Mouse (Mus musculus) neural tube, embryonic 14.5 days (tissue): Measurements from ENCODE around the gene C1galt1. TPM values are rescaled to one million over a fixed set of nuclear protein-coding genes. Genes with fewer than 3 reads are reported as not detected.
A peak's percentile ranks its signal among the peaks of the same experiment; 100 is the strongest.

Experiments
- ATAC-seq: fragments of 200-750 bp; cut with Nextera tagmentation; 2 replicates; pipeline ENCODE4 v1.8.0; 2017; ENCODE audit warnings: low read depth, mild to moderate bottlenecking, moderate TSS enrichment, moderate library complexity
- H3K27ac ChIP-seq: fragments of 300-500 bp; sonication (generic); 2 replicates; pipeline ENCODE4 v1.5.1; 2014; ENCODE audit warnings: low read depth, mild to moderate bottlenecking, control low read depth, low read length, moderate library complexity, mixed read lengths
- H3K27me3 ChIP-seq: fragments of 300-500 bp; sonication (generic); 2 replicates; pipeline ENCODE4 v1.6.1; 2014; ENCODE audit warnings: low read length; ENCODE audit not compliant: control insufficient read depth, insufficient read depth
- H3K36me3 ChIP-seq: fragments of 300-500 bp; sonication (generic); 2 replicates; pipeline ENCODE4 v1.6.1; 2014; ENCODE audit warnings: low read length, mixed read lengths; ENCODE audit not compliant: control insufficient read depth, insufficient read depth
- H3K4me1 ChIP-seq: fragments of 300-500 bp; sonication (generic); 2 replicates; pipeline ENCODE4 v1.6.1; 2014; ENCODE audit warnings: low read length; ENCODE audit not compliant: control insufficient read depth, insufficient read depth
- H3K4me2 ChIP-seq: fragments of 300-500 bp; sonication (generic); 2 replicates; pipeline ENCODE4 v1.6.1; 2014; ENCODE audit warnings: mild to moderate bottlenecking, low read depth, low read length, control low read depth
- H3K4me3 ChIP-seq: fragments of 300-500 bp; sonication (generic); 2 replicates; pipeline ENCODE4 v1.5.1; 2014; ENCODE audit warnings: low read depth, low read length, control low read depth, mixed read lengths
- H3K9ac ChIP-seq: fragments of 300-500 bp; sonication (generic); replicated peaks from 2 replicates; pipeline ENCODE4 v1.6.1; 2014; ENCODE audit warnings: low read depth, mild to moderate bottlenecking, control low read depth, low read length, mixed read lengths
- H3K9me3 ChIP-seq: fragments of 300-500 bp; sonication (generic); 2 replicates; pipeline ENCODE4 v1.6.1; 2016; ENCODE audit warnings: low read length; ENCODE audit not compliant: control insufficient read depth
- WGBS: fragments of 180-500 bp; shearing (Covaris S2); extraction: QIAGEN DNeasy Blood & Tissue Kit; methylation state at CpG from one replicate; pipeline ENCODE4 v1.1.7; 2014; 5-methylcytosine and 5-hydroxymethylcytosine counted together
- polyA plus RNA-seq: library from polyadenylated mRNA; unstranded; fragments of >200 nt; fragmentation: Nextera tagmentation; extraction: Ambion mirVana; gene quantifications from 2 replicates; pipeline ENCODE4 v1.2.1, GENCODE M21; 2014

Gene C1galt1
- 3.7 and 3.8 TPM in 2 replicates for polyA plus RNA-seq

DNA sequence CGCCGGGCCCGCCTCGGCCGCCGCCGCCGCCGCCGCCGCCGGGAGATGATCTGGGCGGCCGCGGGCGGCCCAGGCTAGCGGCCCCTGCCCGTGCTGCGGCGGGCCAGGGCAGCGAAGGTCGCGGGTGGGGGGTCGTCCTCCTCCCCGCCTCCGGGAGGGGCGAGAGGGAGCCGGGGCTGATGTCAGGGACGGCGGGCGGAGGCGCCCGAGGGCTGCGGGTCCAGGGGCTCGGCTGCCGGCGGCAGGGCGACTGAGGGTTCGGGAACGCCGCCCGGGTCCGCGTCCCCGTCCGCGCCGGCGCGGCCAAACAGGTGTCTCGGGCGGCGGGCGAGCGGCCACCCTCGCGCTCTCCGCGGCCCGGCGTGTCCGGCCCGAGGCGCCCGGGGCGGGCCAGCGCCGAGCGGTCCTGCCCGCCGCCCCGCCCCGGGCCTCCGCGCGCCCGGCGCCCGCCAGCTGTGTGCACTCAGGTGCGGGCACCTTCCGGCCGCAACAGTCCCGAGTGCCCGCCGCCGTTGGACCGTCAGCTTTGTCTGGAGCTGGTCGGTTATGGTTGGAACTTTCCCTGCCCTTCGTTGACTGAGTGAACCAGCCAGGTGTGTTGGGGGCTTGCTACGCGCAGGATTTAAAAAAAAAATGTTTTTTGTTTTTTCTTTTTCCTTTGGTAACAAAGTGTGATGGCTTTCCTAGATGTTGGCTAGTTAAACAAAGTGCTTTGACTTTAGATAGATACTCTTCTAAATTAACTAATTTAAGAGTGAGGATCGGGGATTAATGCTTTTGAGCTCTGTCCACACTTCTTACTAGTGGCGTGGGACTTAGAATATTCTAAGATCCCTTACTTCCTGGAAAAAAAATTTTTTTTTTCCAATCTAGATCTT is at the start of gene C1galt1:
Gene C1galt1 (plus strand): TSS at position 41 of the 878 bp plus-strand sequence.
- Histone ChIP-seq H3K4me3 (peak within 1 kb of the TSS; percentile 79), H3K27me3 (no peaks in the 10 kb centered on the region), H3K4me2 (peak within 1 kb of the TSS; percentile 61), H3K36me3 (no peaks in the 10 kb centered on the region), H3K9me3 (no peaks in the 10 kb centered on the region), H3K4me1 (peaks cover 14% of the 10 kb centered on the region; the same call in 1 of the 2 replicates), H3K9ac (peak within 1 kb of the TSS; percentile 92), H3K27ac (peak within 1 kb of the TSS; percentile 89)
- WGBS = under 1% methylated on average over 39 of the region's 93 CpGs
- ATAC-seq = peak; percentile 79

DNA sequence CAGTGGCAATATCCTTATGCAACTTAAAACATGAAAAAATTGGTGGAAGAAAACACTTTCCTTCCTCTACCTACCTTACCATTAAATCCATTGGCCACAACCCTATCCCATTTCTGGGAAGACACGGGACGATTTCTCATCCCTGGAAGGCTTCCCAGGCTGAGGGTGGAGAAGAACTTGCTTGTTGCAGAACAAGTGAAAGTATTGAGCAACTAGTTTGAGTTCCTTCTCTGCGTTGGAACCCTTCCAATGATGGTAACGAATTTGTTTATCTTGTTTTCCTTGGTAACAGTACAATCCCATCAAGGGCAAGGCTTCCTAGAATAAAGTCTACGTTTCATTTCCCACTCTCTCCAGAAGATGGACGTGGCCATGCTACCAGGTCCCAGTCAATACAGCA is 44.7 kb upstream of the C1galt1 start:
- 85% methylated on average over 6 of the region's 6 CpGs for WGBS
- H3K9ac ChIP-seq = no peak overlapping the region
- no peak for ATAC-seq

GRCm38 (mm10) chr6:7803765-7804542 is 40.7 kb upstream of the C1galt1 start:
- H3K27ac ChIP-seq = no peak overlapping the region
- no peaks in the 10 kb centered on the region for H3K9me3 ChIP-seq
- H3K36me3 ChIP-seq = no peaks in the 10 kb centered on the region
- H3K27me3 ChIP-seq = no peaks in the 10 kb centered on the region
- H3K4me1 ChIP-seq = no peaks in the 10 kb centered on the region
- H3K9ac ChIP-seq = no peak overlapping the region
- WGBS = 90% methylated on average over 9 of the region's 9 CpGs
- H3K4me2 ChIP-seq = no peak overlapping the region
- H3K4me3 ChIP-seq = no peak overlapping the region
- ATAC-seq = no peak

More for the DNA sequence above, 44.7 kb upstream of the C1galt1 start:
- Histone ChIP-seq H3K27me3 (no peaks in the 10 kb centered on the region), H3K4me3 (no peak overlapping the region), H3K27ac (no peak overlapping the region), H3K4me1 (no peaks in the 10 kb centered on the region), H3K9me3 (no peaks in the 10 kb centered on the region), H3K36me3 (no peaks in the 10 kb centered on the region), H3K4me2 (no peak overlapping the region)

DNA sequence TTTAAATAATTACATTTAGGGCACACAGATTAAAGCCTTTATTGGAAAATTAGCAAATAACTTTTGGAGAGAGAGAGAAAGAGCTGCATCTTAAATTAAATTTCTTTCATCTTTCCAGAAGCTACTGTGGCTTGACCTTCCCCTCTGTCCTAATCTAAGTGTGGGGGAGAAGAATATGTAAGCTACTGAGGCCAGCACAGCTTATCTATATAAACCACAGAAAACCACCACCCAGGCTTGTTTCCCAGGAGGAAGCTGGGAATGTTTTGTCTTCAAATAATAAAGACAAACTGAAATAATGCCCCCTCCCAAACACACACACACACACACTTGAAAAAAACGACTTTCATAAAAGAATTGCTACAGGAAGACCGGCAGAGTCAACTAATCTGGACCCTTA is 30.5 kb upstream of the C1galt1 start:
- H3K27me3 ChIP-seq = no peaks in the 10 kb centered on the region
- no peak for ATAC-seq
- H3K9ac ChIP-seq = no peak overlapping the region
- no peaks in the 10 kb centered on the region for H3K4me1 ChIP-seq
- WGBS = 55% methylated on average over 2 of the region's 2 CpGs
- H3K4me2 ChIP-seq = no peak overlapping the region
- no peak overlapping the region for H3K27ac ChIP-seq
- H3K9me3 ChIP-seq = no peaks in the 10 kb centered on the region
- H3K36me3 ChIP-seq = no peaks in the 10 kb centered on the region
- H3K4me3 ChIP-seq = no peak overlapping the region

DNA sequence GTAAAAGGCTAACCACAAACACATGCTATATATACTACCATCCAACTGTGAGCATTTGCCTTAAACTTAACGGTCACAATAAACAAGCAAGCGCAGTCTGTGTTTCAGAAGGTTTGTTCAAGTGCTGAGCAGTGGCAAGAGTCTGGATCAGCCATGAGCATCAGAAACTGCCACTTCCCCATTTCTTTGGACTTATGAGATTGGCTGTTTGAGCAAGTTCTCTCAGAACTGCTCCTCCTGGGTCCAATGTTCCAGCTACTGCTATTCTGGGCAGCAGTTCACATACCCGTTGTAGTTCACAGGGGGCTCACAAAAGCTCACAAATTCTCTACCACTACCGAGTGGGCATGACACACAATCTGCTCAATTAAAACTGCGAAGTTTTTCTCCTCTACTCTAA is 28.4 kb upstream of the C1galt1 start:
- Histone ChIP-seq H3K9ac (no peak overlapping the region), H3K27me3 (no peaks in the 10 kb centered on the region), H3K27ac (no peak overlapping the region), H3K9me3 (no peaks in the 10 kb centered on the region), H3K4me1 (no peaks in the 10 kb centered on the region), H3K4me3 (no peak overlapping the region), H3K36me3 (no peaks in the 10 kb centered on the region), H3K4me2 (no peak overlapping the region)
- WGBS = 78% methylated on average over 5 of the region's 5 CpGs
- no peak for ATAC-seq

GRCm38 (mm10) chr6:7822688-7823087 is 22.0 kb upstream of the C1galt1 start:
- Histone ChIP-seq H3K9ac (no peak overlapping the region), H3K9me3 (no peaks in the 10 kb centered on the region), H3K4me2 (no peak overlapping the region), H3K4me3 (no peak overlapping the region), H3K36me3 (no peaks in the 10 kb centered on the region), H3K27me3 (no peaks in the 10 kb centered on the region), H3K27ac (no peak overlapping the region), H3K4me1 (no peaks in the 10 kb centered on the region)
- no peak for ATAC-seq
- 42% methylated on average over 6 of the region's 6 CpGs for WGBS

GRCm38 (mm10) chr6:7830793-7831192 is 13.8 kb upstream of the C1galt1 start:
- H3K4me1 ChIP-seq = no peaks in the 10 kb centered on the region
- H3K9me3 ChIP-seq = no peaks in the 10 kb centered on the region
- H3K36me3 ChIP-seq = no peaks in the 10 kb centered on the region
- H3K27ac ChIP-seq = no peak overlapping the region
- no peak overlapping the region for H3K4me3 ChIP-seq
- WGBS = 78% methylated on average over 8 of the region's 8 CpGs
- H3K4me2 ChIP-seq = no peak overlapping the region
- no peaks in the 10 kb centered on the region for H3K27me3 ChIP-seq
- H3K9ac ChIP-seq = no peak overlapping the region
- ATAC-seq = no peak

GRCm38 (mm10) chr6:7832564-7833175 is 12.0 kb upstream of the C1galt1 start:
- no peak overlapping the region for H3K27ac ChIP-seq
- H3K9me3 ChIP-seq = no peaks in the 10 kb centered on the region
- H3K9ac ChIP-seq = no peak overlapping the region
- no peaks in the 10 kb centered on the region for H3K36me3 ChIP-seq
- no peak overlapping the region for H3K4me3 ChIP-seq
- H3K4me2 ChIP-seq = no peak overlapping the region
- 37% methylated on average over 6 of the region's 6 CpGs for WGBS
- H3K27me3 ChIP-seq = no peaks in the 10 kb centered on the region
- peak; percentile 44; the same call in 1 of the 2 replicates for ATAC-seq
- H3K4me1 ChIP-seq = no peaks in the 10 kb centered on the region
